Mouse (Mus musculus) heart, embryonic 14.5 days (tissue): ENCODE measurements around the gene Fbxw4. TPM values are rescaled to one million over a fixed set of nuclear protein-coding genes. Genes with fewer than 3 reads are reported as not detected.

ENCODE experiments used
- ATAC-seq: fragments of 200-750 bp; cut with Nextera tagmentation; 2 replicates; pipeline ENCODE4 v1.8.0; 2017; ENCODE audit warnings: low read depth, moderate TSS enrichment; ENCODE audit not compliant: insufficient number of reproducible peaks, insufficient read depth, low FRiP score
- H3K27ac ChIP-seq, 2 experiments: fragments of 200-500 bp in 1 of 2; fragments of 300-500 bp in 1 of 2; sonication (generic) in 1 of 2; replicated peaks in 1 of 2; 2 replicates each; pipeline ENCODE4 v1.5.1; 2012 to 2014; ENCODE audit warnings: low read depth in 2 of 2, low read length in 2 of 2, control low read depth in 1 of 2, mild to moderate bottlenecking in 1 of 2, mixed read lengths in 1 of 2; ENCODE audit not compliant: control insufficient read depth in 1 of 2, insufficient read depth in 1 of 2
- H3K27me3 ChIP-seq: fragments of 300-500 bp; sonication (generic); 2 replicates; pipeline ENCODE4 v1.6.1; 2014; ENCODE audit warnings: mild to moderate bottlenecking, low read length, control low read depth; ENCODE audit not compliant: control insufficient read depth, insufficient read depth
- H3K36me3 ChIP-seq: fragments of 300-500 bp; sonication (generic); 2 replicates; pipeline ENCODE4 v1.6.1; 2014; ENCODE audit warnings: mild to moderate bottlenecking, control low read depth, low read length, mixed read lengths; ENCODE audit not compliant: control insufficient read depth, insufficient read depth
- H3K4me1 ChIP-seq, 2 experiments: fragments of 200-500 bp in 1 of 2; fragments of 300-500 bp in 1 of 2; sonication (generic) in 1 of 2; 2 replicates each; pipeline ENCODE4 v1.6.1; 2012 to 2014; ENCODE audit warnings: low read length in 2 of 2, control low read depth in 1 of 2, mixed read lengths in 1 of 2; ENCODE audit not compliant: control insufficient read depth in 2 of 2, insufficient read depth in 2 of 2
- H3K4me2 ChIP-seq: fragments of 300-500 bp; sonication (generic); 2 replicates; pipeline ENCODE4 v1.6.1; 2014; ENCODE audit warnings: mild to moderate bottlenecking, low read length
- H3K4me3 ChIP-seq, 2 experiments: fragments of 200-500 bp in 1 of 2; fragments of 300-500 bp in 1 of 2; sonication (generic) in 1 of 2; 2 replicates each; pipeline ENCODE4 v1.5.1; 2012 to 2014; ENCODE audit warnings: low read length in 2 of 2, mild to moderate bottlenecking in 2 of 2, control low read depth in 1 of 2, low read depth in 1 of 2, moderate library complexity in 1 of 2; ENCODE audit not compliant: control insufficient read depth in 1 of 2, insufficient read depth in 1 of 2
- H3K9ac ChIP-seq: fragments of 300-500 bp; sonication (generic); 2 replicates; pipeline ENCODE4 v1.6.1; 2014; ENCODE audit warnings: mild to moderate bottlenecking, low read length
- H3K9me3 ChIP-seq: fragments of 300-500 bp; sonication (generic); 2 replicates; pipeline ENCODE4 v1.6.1; 2016; ENCODE audit warnings: low read length, control low read depth; ENCODE audit not compliant: control insufficient read depth
- WGBS: fragments of 180-500 bp; shearing (Covaris S2); extraction: QIAGEN DNeasy Blood & Tissue Kit; methylation state at CpG from one replicate; pipeline ENCODE4 v1.1.7; 2014; 5-methylcytosine and 5-hydroxymethylcytosine counted together
- polyA plus RNA-seq: library from polyadenylated mRNA; unstranded; fragments of >200 nt; fragmentation: Nextera tagmentation; extraction: Ambion mirVana; gene quantifications from 2 replicates; pipeline ENCODE4 v1.2.1, GENCODE M21; 2014

Fbxw4 gene
- 4.1 and 6.3 TPM in 2 replicates for polyA plus RNA-seq

- Histone ChIP-seq H3K4me2 (peak within 1 kb of the TSS; percentile 77), H3K4me3 (peak within 1 kb of the TSS; percentile 83 to 86), H3K27ac (peak within 1 kb of the TSS; percentile 84 to 95), H3K27me3 (no peaks in the 10 kb centered on the region), H3K9ac (peak within 1 kb of the TSS; percentile 98), H3K4me1 (peaks cover 5 to 32% of the 10 kb centered on the region in 2 experiments; a peak in 3 of 4 replicates), H3K9me3 (no peaks in the 10 kb centered on the region), H3K36me3 (no peaks in the 10 kb centered on the region)
- WGBS: under 1% methylated on average over 68 of the region's 94 CpGs
- ATAC-seq: peak; percentile 74
Measured at GRCm38 (mm10) chr19:45659738-45660502, at the start of gene Fbxw4. Gene Fbxw4 (minus strand): TSS chr19:45660312.

DNA sequence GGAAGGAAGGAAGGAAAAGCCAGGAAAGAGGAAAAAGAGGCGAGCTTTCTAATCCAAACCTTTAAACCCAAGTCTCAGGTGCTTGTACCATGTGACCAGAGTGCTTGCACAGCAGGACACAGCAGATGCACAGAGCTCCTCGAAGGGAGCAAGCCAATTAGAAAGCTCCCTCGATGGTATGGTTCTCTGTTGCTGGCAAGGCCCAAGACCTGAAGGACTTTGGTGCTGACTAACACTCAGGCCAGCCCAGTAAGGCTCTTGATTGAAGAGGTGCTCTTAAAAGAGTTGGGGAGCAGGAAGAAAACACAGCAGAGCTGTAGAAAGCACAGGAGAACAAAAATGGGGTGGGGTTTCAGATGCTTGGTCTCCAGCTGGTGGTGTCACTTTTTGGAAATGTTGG is 48.6 kb upstream of the Fbxw4 start:
- no peak overlapping the region for H3K27ac ChIP-seq
- H3K4me1 ChIP-seq: peaks cover 0 to 5% of the 10 kb centered on the region in 2 experiments; a peak in 1 of 4 replicates
- ATAC-seq: no peak
- 62% methylated on average over 3 of the region's 3 CpGs for WGBS
- no peak overlapping the region for H3K9ac ChIP-seq
- no peaks in the 10 kb centered on the region for H3K9me3 ChIP-seq
- no peaks in the 10 kb centered on the region for H3K36me3 ChIP-seq
- H3K4me2 ChIP-seq: no peak overlapping the region
- H3K4me3 ChIP-seq: no peak overlapping the region
- H3K27me3 ChIP-seq: no peaks in the 10 kb centered on the region

DNA sequence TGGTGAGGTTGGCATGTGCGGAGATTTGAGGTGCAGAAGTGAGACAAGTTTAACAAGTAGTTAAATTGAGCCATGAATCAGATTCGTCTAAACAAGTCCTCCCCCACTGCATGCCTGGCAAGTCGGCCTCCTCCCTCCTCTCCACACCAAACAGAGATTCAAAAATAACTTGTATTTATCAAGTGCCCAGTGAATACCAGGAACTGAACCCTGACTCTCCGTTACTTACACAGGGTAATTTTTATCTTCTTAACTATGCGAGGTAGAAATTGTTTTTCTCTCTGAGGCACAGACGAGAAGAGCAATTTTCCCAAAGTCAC is 36.1 kb upstream of the Fbxw4 start:
- ATAC-seq: no peak
- 10% methylated on average over 6 of the region's 6 CpGs for WGBS
- peak overlapping the region; percentile 47 for H3K4me2 ChIP-seq
- H3K36me3 ChIP-seq: no peaks in the 10 kb centered on the region
- H3K4me3 ChIP-seq: 0 out of 4 replicates have a peak overlapping the region, but pooled peaks of 1 of the 2 experiments have one; percentile 12
- H3K9ac ChIP-seq: no peak overlapping the region
- no peaks in the 10 kb centered on the region for H3K27me3 ChIP-seq
- peaks cover 8 to 15% of the 10 kb centered on the region in 2 experiments for H3K4me1 ChIP-seq
- peak overlapping the region; percentile 61 to 66 for H3K27ac ChIP-seq
- no peaks in the 10 kb centered on the region for H3K9me3 ChIP-seq

DNA sequence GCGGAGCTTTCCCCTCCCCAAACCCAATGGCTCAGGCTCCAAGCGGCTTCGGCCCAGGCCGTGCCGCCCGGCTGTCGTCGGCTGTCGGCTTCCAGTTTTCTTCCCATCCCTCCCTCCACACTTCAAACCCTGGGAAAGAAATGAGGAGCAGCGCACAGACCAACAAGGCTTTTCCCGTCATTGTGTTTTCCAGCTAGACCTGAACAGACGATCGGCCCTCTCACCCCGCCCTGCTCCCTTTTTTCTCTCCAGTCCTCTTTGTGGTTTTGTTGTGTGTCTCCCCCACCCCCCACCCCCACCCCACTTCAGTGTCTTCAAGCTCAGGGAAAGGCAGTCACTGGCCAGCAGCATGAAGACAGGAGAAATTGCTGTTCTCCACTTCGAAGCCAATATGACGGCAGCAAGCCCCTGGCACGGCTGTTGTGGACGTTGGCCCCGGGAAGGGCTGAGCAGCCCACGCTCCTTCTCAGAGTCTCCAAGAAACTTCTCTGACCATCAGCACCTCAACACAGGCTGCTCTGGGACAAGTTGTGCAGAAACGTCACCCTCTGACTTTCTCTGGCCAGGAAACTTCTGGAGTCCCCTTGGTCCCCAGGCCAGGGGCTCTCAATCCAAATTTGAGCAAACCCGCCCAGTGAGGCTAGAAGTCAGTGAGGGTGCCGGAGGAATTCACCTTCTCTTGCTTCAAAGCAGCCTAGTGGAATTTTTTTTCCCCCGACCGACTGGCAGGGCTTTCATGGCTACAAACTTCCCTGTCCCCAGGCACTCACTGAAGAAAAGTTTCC is 35.6 kb upstream of the Fbxw4 start:
- Histone ChIP-seq H3K4me1 (peaks cover 8 to 15% of the 10 kb centered on the region in 2 experiments), H3K9ac (peak overlapping the region; percentile 8; the same call in 1 of the 2 replicates), H3K4me3 (0 out of 4 replicates have a peak overlapping the region, but pooled peaks of 1 of the 2 experiments have one; percentile 12), H3K4me2 (peak overlapping the region; percentile 47), H3K27ac (peak overlapping the region; percentile 61 to 62), H3K9me3 (no peaks in the 10 kb centered on the region), H3K27me3 (no peaks in the 10 kb centered on the region), H3K36me3 (no peaks in the 10 kb centered on the region)
- ATAC-seq: no peak
- WGBS: 31% methylated on average over 25 of the region's 25 CpGs

DNA sequence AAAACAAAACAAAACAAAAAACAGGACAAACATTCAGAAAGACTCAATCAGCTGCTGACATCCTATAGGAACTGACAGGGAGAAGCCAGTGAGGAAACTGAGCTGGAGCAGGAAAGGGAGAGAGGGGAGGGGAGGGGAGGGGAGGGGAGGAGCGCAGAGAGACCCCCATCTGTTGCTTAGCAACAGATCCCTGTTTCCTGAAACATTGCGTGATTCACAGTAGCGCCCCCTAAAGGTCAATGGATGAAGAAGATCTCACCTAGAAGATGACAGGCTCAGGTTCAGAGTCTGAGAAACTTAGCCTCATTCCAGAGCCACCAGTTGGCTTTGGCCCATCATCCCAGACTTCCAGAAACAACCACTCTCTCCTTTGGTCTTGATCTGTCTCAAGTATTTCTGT is 33.9 kb upstream of the Fbxw4 start:
- Histone ChIP-seq H3K27ac (no peak overlapping the region), H3K36me3 (no peaks in the 10 kb centered on the region), H3K9me3 (no peaks in the 10 kb centered on the region), H3K4me3 (no peak overlapping the region), H3K4me1 (peaks cover 8 to 15% of the 10 kb centered on the region in 2 experiments), H3K9ac (no peak overlapping the region), H3K4me2 (no peak overlapping the region), H3K27me3 (no peaks in the 10 kb centered on the region)
- ATAC-seq: no peak
- 46% methylated on average over 3 of the region's 3 CpGs for WGBS

GRCm38 (mm10) chr19:45692211-45692610 is 32.1 kb upstream of the Fbxw4 start:
- ATAC-seq: no peak
- no peak overlapping the region for H3K27ac ChIP-seq
- no peaks in the 10 kb centered on the region for H3K27me3 ChIP-seq
- H3K4me1 ChIP-seq: peaks cover 8 to 15% of the 10 kb centered on the region in 2 experiments
- H3K9me3 ChIP-seq: no peaks in the 10 kb centered on the region
- H3K4me2 ChIP-seq: no peak overlapping the region
- H3K36me3 ChIP-seq: no peaks in the 10 kb centered on the region
- WGBS: 63% methylated on average over 8 of the region's 8 CpGs
- H3K4me3 ChIP-seq: no peak overlapping the region
- no peak overlapping the region for H3K9ac ChIP-seq

GRCm38 (mm10) chr19:45691001-45691535 is 31.0 kb upstream of the Fbxw4 start:
- 76% methylated on average over 8 of the region's 8 CpGs for WGBS
- no peak for ATAC-seq

More at GRCm38 (mm10) chr19:45691001-45691535, 31.0 kb upstream of the Fbxw4 start:
- Histone ChIP-seq H3K4me1 (peaks cover 7 to 10% of the 10 kb centered on the region in 2 experiments), H3K9me3 (no peaks in the 10 kb centered on the region), H3K4me2 (no peak overlapping the region), H3K27me3 (no peaks in the 10 kb centered on the region), H3K9ac (no peak overlapping the region), H3K36me3 (no peaks in the 10 kb centered on the region), H3K27ac (no peak overlapping the region), H3K4me3 (no peak overlapping the region)
